Mouse (Mus musculus): Measurements from ENCODE around the gene Dab1. TPM values are rescaled to one million over a fixed set of nuclear protein-coding genes. Genes with fewer than 3 reads are reported as not detected.

The Dab1 gene
- polyA plus RNA-seq, 1 experiment from 2014 or later = 114 TPM

DNA sequence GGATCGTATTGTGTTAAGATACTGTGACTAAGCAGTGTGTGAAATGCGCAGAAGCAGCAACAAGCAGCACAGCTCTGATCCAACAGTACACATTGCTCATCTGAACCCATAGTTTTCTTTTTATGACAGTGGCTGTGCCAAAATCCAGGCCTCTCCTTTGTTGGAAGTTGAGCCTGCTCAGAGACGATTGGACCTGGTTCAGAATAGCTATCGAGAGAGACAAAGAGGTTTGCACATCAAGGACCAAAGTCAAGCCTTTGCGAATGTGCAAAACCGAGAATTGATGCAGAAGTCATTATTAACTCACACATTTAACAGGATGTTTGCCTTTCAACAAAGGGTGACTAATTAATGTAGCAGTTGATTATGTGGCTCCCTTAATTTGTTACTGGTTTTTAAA is 1032.6 kb downstream of the Dab1 start:
- Histone ChIP-seq H3K36me3 (no peaks in the 10 kb centered on the region), H3K4me2 (replicated peaks) (no peak overlapping the region), H3K27ac (no peak overlapping the region), H3K4me3 (replicated peaks) (no peak overlapping the region), H3K27me3 (no peaks in the 10 kb centered on the region), H3K9ac (replicated peaks) (no peak overlapping the region), H3K9me3 (no peaks in the 10 kb centered on the region), H3K4me1 (replicated peaks) (peaks cover 4% of the 10 kb centered on the region; the same call in 1 of the 2 replicates)
- 63% methylated on average over 6 of the region's 6 CpGs for WGBS
- ATAC-seq = no peak

DNA sequence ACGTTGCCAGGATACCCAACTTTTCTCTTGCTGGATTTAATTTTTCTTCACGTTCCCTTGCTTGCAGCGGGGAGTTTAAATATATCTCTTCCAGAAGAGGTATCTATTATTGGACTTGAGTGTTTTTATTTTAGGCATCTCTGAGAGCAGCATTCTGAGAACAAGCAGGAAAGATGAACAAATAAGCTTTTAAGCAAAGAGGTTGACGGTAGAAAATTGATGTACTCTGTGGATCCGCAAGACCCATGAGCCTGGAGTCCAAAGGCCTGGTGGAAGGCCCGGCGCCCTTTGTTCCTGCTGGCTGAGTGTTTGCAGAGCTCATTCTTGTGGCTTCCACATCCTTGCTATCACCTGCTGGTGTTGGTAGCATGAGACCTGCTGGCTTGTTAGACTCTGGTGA is 1037.6 kb downstream of the Dab1 start:
- Histone ChIP-seq H3K27ac (no peak overlapping the region), H3K9me3 (no peaks in the 10 kb centered on the region), H3K27me3 (no peaks in the 10 kb centered on the region), H3K4me3 (replicated peaks) (no peak overlapping the region), H3K4me2 (replicated peaks) (no peak overlapping the region), H3K9ac (replicated peaks) (no peak overlapping the region), H3K36me3 (no peaks in the 10 kb centered on the region), H3K4me1 (replicated peaks) (peaks cover 1% of the 10 kb centered on the region; the same call in 1 of the 2 replicates)
- 86% methylated on average over 7 of the region's 7 CpGs for WGBS
- no peak for ATAC-seq

DNA sequence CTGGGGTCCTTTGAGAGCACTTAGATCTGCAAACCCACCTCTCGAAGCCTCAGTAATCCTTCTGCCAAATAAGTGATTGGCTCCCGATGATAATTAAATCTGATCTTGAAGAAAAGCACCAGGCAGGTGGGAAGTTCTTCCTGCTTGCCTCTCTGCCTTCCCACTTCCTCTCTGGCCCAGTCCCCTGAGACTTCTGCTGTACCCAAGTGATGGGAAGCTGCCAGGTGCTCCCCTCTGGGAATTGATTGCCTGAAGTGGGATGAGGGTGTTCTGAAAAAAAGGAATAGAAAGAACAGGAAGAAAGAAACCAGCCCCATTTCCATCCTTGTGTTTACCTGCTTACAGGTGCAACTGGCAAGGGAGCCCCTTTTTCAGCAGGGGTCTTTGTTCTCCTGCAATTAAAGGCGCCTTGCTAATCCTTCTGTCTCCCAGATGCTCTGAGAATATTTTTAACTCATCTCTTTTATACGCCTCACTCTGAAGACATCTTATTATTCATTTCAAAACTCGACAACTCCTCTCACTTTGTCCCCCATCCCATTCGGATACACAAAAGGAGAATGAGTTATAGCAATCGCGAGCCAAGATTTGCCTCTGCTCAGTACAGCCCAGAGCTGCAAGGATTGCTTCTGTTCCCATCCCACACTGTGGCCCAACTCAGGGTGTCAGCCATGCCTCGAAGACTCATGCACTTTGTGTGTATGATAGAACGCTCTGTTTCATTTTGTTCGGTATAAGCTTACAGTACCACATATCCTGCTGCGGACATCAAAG is 1043.9 kb downstream of the Dab1 start:
- no peak overlapping the region for H3K9ac ChIP-seq (replicated peaks)
- ATAC-seq = no peak
- no peaks in the 10 kb centered on the region for H3K9me3 ChIP-seq
- H3K36me3 ChIP-seq = no peaks in the 10 kb centered on the region
- H3K4me1 ChIP-seq (replicated peaks) = 0 out of 2 replicates have a peak, but pooled peaks cover 3% of the 10 kb centered on the region
- H3K27ac ChIP-seq = no peak overlapping the region
- H3K27me3 ChIP-seq = no peaks in the 10 kb centered on the region
- H3K4me2 ChIP-seq (replicated peaks) = no peak overlapping the region
- no peak overlapping the region for H3K4me3 ChIP-seq (replicated peaks)
- 78% methylated on average over 12 of the region's 12 CpGs for WGBS

DNA sequence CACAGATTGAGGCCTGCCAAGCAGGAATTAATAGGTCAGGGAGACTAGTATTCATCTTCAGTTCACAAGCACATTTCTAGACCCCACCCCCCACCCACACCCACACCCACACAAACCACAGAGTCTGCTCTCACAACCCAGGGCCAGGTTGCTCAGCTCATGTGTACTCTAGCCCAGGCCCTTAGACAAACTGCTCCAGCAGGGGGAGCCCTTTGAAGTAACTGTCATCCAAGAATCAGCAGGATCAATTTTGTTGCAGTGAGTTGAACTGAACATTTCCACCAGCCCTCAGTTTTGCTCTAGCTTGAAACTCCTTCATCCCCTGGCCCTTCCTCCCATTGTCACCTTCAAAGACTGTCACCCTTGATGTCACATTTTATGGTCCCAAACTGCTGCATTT is 1046.4 kb downstream of the Dab1 start:
- H3K9ac ChIP-seq (replicated peaks) = no peak overlapping the region
- H3K27me3 ChIP-seq = no peaks in the 10 kb centered on the region
- no peaks in the 10 kb centered on the region for H3K9me3 ChIP-seq
- no peak overlapping the region for H3K4me3 ChIP-seq (replicated peaks)
- H3K4me1 ChIP-seq (replicated peaks) = 0 out of 2 replicates have a peak, but pooled peaks cover 3% of the 10 kb centered on the region
- H3K27ac ChIP-seq = no peak overlapping the region
- H3K4me2 ChIP-seq (replicated peaks) = no peak overlapping the region
- ATAC-seq = no peak
- H3K36me3 ChIP-seq = no peaks in the 10 kb centered on the region

DNA sequence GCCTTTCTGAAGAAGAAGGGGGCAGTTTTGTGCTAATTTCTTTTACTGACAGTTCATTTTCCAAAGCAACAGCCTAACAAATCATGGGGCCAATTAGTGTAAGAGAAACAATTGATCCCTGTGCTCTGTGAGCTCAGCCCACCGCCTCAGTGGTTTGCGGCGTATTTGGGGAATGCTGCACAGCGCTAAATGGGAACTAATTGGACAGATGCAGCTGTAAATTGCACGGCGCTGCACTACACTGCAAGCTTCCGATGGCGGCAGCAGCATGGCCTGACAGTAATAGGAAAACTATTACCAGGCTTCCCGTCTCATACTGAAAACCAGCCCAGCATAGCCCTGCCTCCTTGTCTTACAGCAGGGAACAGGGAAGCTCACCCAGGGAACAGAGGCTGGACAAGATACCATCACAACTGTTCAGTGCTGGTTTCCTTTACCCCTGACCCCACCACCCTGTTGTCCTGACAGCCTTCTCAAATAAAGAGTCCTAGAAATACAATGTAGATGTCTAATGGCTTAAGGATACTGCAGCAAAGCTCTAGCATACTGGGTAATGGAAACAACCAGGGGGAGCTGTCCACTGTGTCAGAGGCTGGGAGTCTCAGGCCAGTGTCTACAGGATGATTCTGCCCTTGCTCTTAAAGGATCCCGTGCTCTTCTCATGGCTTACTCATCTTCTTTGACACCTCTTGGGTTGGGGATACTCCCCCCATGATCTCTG is 1047.8 kb downstream of the Dab1 start:
- WGBS = 78% methylated on average over 10 of the region's 10 CpGs
- no peaks in the 10 kb centered on the region for H3K36me3 ChIP-seq
- H3K27me3 ChIP-seq = no peaks in the 10 kb centered on the region
- no peak overlapping the region for H3K4me3 ChIP-seq (replicated peaks)
- no peaks in the 10 kb centered on the region for H3K9me3 ChIP-seq
- no peak overlapping the region for H3K9ac ChIP-seq (replicated peaks)
- peak; percentile 62 for ATAC-seq
- H3K4me1 ChIP-seq (replicated peaks) = 0 out of 2 replicates have a peak, but pooled peaks cover 3% of the 10 kb centered on the region
- no peak overlapping the region for H3K27ac ChIP-seq
- H3K4me2 ChIP-seq (replicated peaks) = no peak overlapping the region

DNA sequence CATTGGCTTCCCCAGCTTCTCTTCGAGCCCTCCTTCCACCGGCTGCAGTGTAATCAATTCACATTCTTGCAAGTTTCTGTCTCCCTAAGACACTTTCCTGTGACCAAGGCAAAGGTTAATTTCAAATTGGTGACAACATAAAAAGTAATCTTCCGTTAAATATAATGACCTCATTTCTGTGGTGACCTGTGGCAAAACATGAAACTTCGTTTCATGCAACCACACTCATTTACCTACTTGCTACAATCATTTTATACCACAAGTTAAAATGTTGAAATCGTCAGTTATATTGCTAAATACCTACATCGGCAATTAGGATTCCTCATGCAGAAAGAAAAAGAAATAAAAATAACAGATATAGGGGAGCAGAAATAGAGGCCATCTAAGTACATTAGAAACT is 1048.9 kb downstream of the Dab1 start:
- ATAC-seq = no peak

DNA sequence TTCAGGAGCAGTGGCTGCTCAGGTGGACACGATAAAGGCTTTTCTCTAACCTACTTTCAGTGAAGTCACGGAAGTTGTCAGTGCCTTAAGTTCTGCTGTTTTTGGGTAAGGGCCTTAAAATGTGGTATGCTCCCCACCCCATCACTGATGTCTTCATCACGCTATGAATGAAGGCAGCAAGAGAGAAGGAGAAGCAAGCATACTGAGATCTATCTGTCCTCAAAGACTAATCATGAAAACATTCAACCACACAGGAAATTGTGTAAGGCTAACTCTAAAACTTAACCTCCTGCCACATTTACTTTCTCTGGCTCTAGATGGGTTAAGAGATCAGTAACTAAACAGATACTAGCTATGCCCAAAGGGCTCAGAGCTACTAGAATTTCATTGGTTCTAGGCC is 1050.2 kb downstream of the Dab1 start:
- Histone ChIP-seq H3K4me1 (replicated peaks) (peaks cover 7% of the 10 kb centered on the region; the same call in 1 of the 2 replicates), H3K27ac (no peak overlapping the region), H3K27me3 (no peaks in the 10 kb centered on the region), H3K4me3 (replicated peaks) (no peak overlapping the region), H3K9ac (replicated peaks) (no peak overlapping the region), H3K36me3 (no peaks in the 10 kb centered on the region), H3K4me2 (replicated peaks) (no peak overlapping the region), H3K9me3 (no peaks in the 10 kb centered on the region)
- no peak for ATAC-seq
- WGBS = 87% methylated on average over 3 of the region's 3 CpGs

More for the DNA sequence above, 1048.9 kb downstream of the Dab1 start:
- Histone ChIP-seq H3K36me3 (no peaks in the 10 kb centered on the region), H3K4me2 (replicated peaks) (no peak overlapping the region), H3K4me3 (replicated peaks) (no peak overlapping the region), H3K9ac (replicated peaks) (no peak overlapping the region), H3K4me1 (replicated peaks) (peaks cover 3% of the 10 kb centered on the region; the same call in 1 of the 2 replicates), H3K27ac (no peak overlapping the region), H3K9me3 (no peaks in the 10 kb centered on the region), H3K27me3 (no peaks in the 10 kb centered on the region)
- 80% methylated on average over 6 of the region's 6 CpGs for WGBS

DNA sequence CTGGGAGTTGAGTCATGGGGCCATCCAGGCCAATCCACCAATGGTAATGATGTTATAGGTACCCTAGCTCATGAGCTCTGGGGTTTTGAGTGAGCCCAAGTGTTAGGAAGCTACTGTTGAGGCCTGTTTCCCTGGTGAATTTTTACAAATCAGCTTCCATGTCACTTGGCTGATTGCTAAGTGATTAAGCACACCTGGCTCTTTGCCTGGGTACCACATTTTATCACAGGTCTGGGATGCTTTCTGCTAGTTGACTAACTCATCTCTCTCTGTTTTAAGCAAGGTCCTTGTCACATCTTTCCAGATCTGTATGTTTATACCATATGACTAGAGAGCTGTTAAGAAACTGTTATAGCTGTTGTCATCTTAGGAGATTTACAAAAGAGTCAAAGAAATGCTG is 1051.6 kb downstream of the Dab1 start:
- Histone ChIP-seq H3K4me2 (replicated peaks) (no peak overlapping the region), H3K27me3 (no peaks in the 10 kb centered on the region), H3K9ac (replicated peaks) (no peak overlapping the region), H3K36me3 (no peaks in the 10 kb centered on the region), H3K4me3 (replicated peaks) (no peak overlapping the region), H3K4me1 (replicated peaks) (peaks cover 7% of the 10 kb centered on the region; the same call in 1 of the 2 replicates), H3K9me3 (no peaks in the 10 kb centered on the region), H3K27ac (no peak overlapping the region)
- ATAC-seq = no peak

DNA sequence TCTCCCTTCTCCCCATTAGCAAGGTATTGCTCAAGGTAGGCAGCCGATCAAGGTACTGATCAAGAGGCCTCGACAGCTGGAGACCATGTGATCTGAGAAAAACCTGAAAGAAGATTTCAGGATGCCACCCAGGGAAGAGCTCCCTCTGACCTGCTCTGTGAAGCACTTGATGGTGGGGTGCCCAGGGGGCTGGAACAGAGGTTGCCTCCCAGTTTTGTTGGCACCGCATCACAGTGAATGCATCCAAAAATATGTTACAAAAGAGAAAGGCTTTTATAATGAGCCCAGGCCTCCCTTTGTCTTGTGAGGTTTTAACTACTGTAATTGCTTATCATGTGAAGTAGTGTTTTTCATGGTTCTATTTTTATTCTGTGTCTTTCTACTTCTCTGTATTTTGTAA is 1054.2 kb downstream of the Dab1 start:
- Histone ChIP-seq H3K4me2 (replicated peaks) (no peak overlapping the region), H3K36me3 (no peaks in the 10 kb centered on the region), H3K9ac (replicated peaks) (no peak overlapping the region), H3K27ac (no peak overlapping the region), H3K27me3 (no peaks in the 10 kb centered on the region), H3K4me1 (replicated peaks) (peaks cover 9% of the 10 kb centered on the region), H3K9me3 (no peaks in the 10 kb centered on the region), H3K4me3 (replicated peaks) (no peak overlapping the region)
- no peak for ATAC-seq
- 71% methylated on average over 3 of the region's 3 CpGs for WGBS

DNA sequence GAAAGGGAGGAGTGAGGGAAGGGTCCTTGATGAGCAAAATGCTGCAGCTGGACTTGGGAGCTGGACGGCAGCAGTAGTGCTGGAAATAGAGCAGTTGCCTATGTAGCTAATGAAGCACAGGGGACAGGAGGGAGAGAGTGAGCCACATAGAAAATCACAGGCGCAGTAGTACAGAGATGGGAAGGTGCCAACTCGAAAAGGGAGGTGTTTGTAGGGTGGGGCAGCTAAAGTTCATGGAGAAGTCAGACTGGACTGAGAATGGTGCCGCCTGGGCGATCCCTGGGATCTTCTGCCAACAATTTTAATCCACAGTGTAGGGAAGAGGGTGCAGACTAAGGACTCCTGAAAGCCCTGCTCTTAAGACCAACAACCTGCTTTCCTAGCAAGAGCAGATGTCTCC is 1055.5 kb downstream of the Dab1 start:
- no peak for ATAC-seq
- Histone ChIP-seq H3K4me2 (replicated peaks) (no peak overlapping the region), H3K9ac (replicated peaks) (no peak overlapping the region), H3K9me3 (no peaks in the 10 kb centered on the region), H3K27ac (no peak overlapping the region), H3K4me1 (replicated peaks) (peaks cover 12% of the 10 kb centered on the region), H3K4me3 (replicated peaks) (no peak overlapping the region), H3K36me3 (no peaks in the 10 kb centered on the region), H3K27me3 (no peaks in the 10 kb centered on the region)
- 89% methylated on average over 5 of the region's 5 CpGs for WGBS

DNA sequence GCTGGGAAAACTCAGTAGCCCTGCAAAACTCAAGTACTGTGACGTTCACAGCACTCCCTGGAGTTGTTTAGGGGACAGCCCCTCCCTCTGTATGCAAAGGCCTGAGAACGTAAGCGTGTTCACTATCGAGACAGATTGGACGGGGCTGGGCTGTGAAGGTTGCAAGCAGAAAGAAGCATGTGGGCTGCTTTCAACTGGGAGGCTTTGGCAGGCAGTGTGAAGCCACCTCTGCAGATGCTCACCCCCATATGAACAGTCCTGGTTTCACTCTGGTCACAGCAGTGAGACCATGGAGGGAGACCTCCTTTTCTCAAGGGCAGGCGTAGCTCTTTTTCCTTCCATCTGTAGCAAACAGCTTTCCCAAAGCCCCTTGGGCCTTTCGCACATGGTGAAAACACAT is 1059.1 kb downstream of the Dab1 start:
- H3K9ac ChIP-seq (replicated peaks) = no peak overlapping the region
- ATAC-seq = 0 out of 2 replicates have a peak, but pooled peaks have one; percentile 34
- WGBS = 83% methylated on average over 7 of the region's 7 CpGs
- H3K4me3 ChIP-seq (replicated peaks) = no peak overlapping the region
- H3K36me3 ChIP-seq = peaks cover 5% of the 10 kb centered on the region; the same call in 1 of the 2 replicates
- H3K4me1 ChIP-seq (replicated peaks) = peaks cover 7% of the 10 kb centered on the region
- no peak overlapping the region for H3K4me2 ChIP-seq (replicated peaks)
- H3K27me3 ChIP-seq = no peaks in the 10 kb centered on the region
- H3K27ac ChIP-seq = 0 out of 2 replicates have a peak overlapping the region, but pooled peaks have one; percentile 5
- no peaks in the 10 kb centered on the region for H3K9me3 ChIP-seq

DNA sequence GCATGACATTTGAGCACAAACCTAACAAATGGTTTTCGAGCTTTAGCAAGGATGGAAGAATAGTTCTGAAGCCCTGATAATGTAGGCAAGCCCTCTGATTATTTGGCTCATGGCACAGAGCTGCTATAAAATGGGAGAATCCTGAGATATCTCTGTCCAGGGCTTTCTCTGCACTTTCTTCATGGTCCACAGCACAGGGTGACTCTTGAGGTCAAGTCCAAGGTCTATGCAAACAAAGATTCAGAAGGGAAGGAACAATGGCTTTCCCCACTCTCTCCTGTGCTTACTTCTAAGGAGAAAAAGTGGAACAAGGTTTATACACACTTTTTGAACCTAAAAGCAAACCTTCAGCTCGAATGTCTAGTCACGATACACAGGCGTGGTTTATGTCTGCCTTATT is 1061.3 kb downstream of the Dab1 start:
- Histone ChIP-seq H3K27me3 (no peaks in the 10 kb centered on the region), H3K27ac (no peak overlapping the region), H3K9ac (replicated peaks) (no peak overlapping the region), H3K9me3 (no peaks in the 10 kb centered on the region), H3K4me1 (replicated peaks) (peaks cover 8% of the 10 kb centered on the region), H3K36me3 (peaks cover 5% of the 10 kb centered on the region; the same call in 1 of the 2 replicates), H3K4me3 (replicated peaks) (no peak overlapping the region), H3K4me2 (replicated peaks) (no peak overlapping the region)
- no peak for ATAC-seq
- WGBS = 83% methylated on average over 4 of the region's 4 CpGs
